Mouse (Mus musculus) kidney, postnatal 4 days (tissue): ENCODE measurements around the gene Ostm1.

ENCODE experiments used
- DNase-seq, 2 experiments: peaks; one replicate each; pipeline ENCODE4 v3.0.0; 2021; ENCODE audit warnings: mixed read lengths in 2 of 2

The Ostm1 gene

GRCm38 (mm10) chr10:42583902-42584435 lies 347 bp downstream of the Ostm1 start:
- peak; percentile 18 to 19 for DNase-seq

GRCm38 (mm10) chr10:42584436-42584983 lies 888 bp downstream of the Ostm1 start:
- peak in 1 of 2 experiments; percentile 13 for DNase-seq

GRCm38 (mm10) chr10:42585156-42585555 lies 1.5 kb downstream of the Ostm1 start:
- DNase-seq: peak in 1 of 2 experiments; percentile 10

GRCm38 (mm10) chr10:42585596-42586305 lies 2.1 kb downstream of the Ostm1 start:
- DNase-seq: peak in 1 of 2 experiments; percentile 8

- DNase-seq: no peak
Measured at GRCm38 (mm10) chr10:42587961-42588750, 4.5 kb downstream of the Ostm1 start.

- no peak for DNase-seq
Measured at GRCm38 (mm10) chr10:42589505-42589904, 5.9 kb downstream of the Ostm1 start.

GRCm38 (mm10) chr10:42590261-42591184 lies 6.9 kb downstream of the Ostm1 start:
- no peak for DNase-seq

- peak in 1 of 2 experiments; percentile 28 for DNase-seq
Measured at GRCm38 (mm10) chr10:42591185-42591992, 7.8 kb downstream of the Ostm1 start.

- no peak for DNase-seq
Measured at GRCm38 (mm10) chr10:42591993-42592686, 8.5 kb downstream of the Ostm1 start.

GRCm38 (mm10) chr10:42593201-42593600 lies 9.6 kb downstream of the Ostm1 start:
- no peak for DNase-seq

GRCm38 (mm10) chr10:42598615-42599014 lies 15.0 kb downstream of the Ostm1 start:
- DNase-seq: no peak

- peak in 1 of 2 experiments; percentile 37 for DNase-seq
Measured at GRCm38 (mm10) chr10:42601556-42601955, 17.9 kb downstream of the Ostm1 start.

- peak in 1 of 2 experiments; percentile 25 for DNase-seq
Measured at GRCm38 (mm10) chr10:42604874-42605273, 21.3 kb downstream of the Ostm1 start.

GRCm38 (mm10) chr10:42606757-42607156 lies 23.1 kb downstream of the Ostm1 start:
- DNase-seq: no peak

- DNase-seq: no peak
Measured at GRCm38 (mm10) chr10:42613075-42613474, 29.5 kb downstream of the Ostm1 start.

- DNase-seq: peak; percentile 40 to 61
Measured at GRCm38 (mm10) chr10:42613639-42614381, 30.2 kb downstream of the Ostm1 start.

- DNase-seq: no peak
Measured at GRCm38 (mm10) chr10:42614766-42615165, 31.1 kb downstream of the Ostm1 start.

- no peak for DNase-seq
Measured at GRCm38 (mm10) chr10:42618291-42618690, 34.7 kb downstream of the Ostm1 start.

- DNase-seq: no peak
Measured at GRCm38 (mm10) chr10:42625907-42626306, 42.3 kb downstream of the Ostm1 start.
